Mouse (Mus musculus) cerebellum, postnatal 14 days (tissue): ENCODE measurements around the gene Olfr998.
A peak's percentile ranks its signal among the peaks of the same experiment; 100 is the strongest.
"Not testable (repeated sequence)": the region's sequence is repeated elsewhere in the genome, so short reads cannot be mapped to it uniquely, and the experiment has no call there.

ENCODE experiments used
- DNase-seq, 2 experiments: peaks; one replicate each; pipeline ENCODE4 v3.0.0; 2021; ENCODE audit warnings: mixed read lengths in 2 of 2

Gene Olfr998

GRCm38 (mm10) chr2:85588648-85589047, at the start of gene Olfr998:
Gene Olfr998, plus strand, starts transcription at chr2:85588948.
- not testable (repeated sequence) for DNase-seq

DNA sequence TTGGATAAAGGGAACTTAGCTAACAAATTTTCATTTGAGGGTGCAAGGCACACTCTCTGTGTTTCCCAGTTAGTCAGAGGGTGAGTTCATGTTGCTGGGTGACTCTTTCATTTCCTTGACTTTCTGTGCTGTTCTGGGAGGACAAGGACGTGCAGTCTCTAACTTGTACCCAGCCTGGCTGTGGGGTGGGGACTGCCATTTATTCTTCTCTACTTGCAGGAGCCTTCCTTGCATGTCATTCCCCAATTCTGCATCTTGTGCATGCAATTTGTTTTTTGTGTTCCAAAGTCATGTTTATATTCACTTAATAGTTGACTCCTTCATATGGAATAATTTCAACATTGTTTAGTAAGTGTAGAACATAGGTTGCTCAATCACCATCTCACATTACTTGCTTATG, 33.9 kb upstream of the Olfr998 start:
- DNase-seq = no peak

DNA sequence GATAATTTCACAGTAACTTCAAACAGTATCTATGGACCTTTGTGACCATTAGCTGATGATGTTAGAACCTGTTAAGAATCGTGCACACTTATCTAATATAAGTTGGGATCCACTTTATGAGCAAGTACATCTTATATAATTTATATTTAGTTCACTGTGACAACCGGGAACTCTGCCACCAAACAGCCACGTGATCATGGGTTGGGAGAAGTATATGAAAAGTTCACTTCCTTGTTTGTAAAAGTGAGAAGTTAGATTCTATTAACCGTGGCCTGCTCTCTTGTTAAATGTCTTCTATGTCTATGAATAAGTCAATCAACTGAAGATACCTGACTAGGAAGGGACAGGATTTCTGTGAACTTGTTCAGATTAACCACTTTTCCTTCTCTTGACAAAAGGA, 28.5 kb upstream of the Olfr998 start:
- no peak for DNase-seq

DNA sequence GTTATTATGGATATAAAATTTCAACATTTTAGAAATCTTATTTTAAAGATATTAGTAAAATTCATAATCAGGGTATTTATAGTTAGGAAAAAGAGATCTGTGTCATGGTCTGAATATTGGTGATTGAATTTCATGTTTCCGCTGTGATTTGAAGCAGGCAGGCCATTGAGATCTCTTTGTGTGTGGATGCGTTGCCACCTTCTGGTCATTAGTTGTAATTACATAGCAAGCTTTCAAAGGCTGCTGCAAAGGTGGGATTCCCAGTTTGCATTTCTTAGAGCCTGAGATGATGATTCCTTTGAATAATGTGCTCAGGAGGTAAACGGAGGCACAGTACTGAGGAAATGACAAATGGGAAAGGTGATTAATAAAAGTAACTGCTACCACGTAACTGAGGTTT, 27.6 kb upstream of the Olfr998 start:
- DNase-seq = peak; percentile 51 to 59

- DNase-seq = no peak
Observed at GRCm38 (mm10) chr2:85578915-85579314, 9.8 kb upstream of the Olfr998 start, which contains the start of gene Olfr996. Gene Olfr996, plus strand, starts transcription at chr2:85579215.

GRCm38 (mm10) chr2:85611803-85612202, 23.1 kb downstream of the Olfr998 start, which contains the start of gene Olfr1000:
Gene Olfr1000, minus strand, starts transcription at chr2:85611903.
- DNase-seq = no peak
